Mouse (Mus musculus) ES-Bruce4 (cell line): ENCODE data around the gene Rasd1. TPM values are rescaled to one million over a fixed set of nuclear protein-coding genes. Genes with fewer than 3 reads are reported as not detected.

ENCODE experiments used
- H3K27ac ChIP-seq: 2 replicates; pipeline ENCODE4 v1.5.1; 2012; ENCODE audit warnings: low read length, inconsistent platforms; ENCODE audit not compliant: insufficient read depth
- H3K27me3 ChIP-seq: 2 replicates; pipeline ENCODE4 v1.6.1; 2012; ENCODE audit warnings: mild to moderate bottlenecking, low read length, inconsistent platforms; ENCODE audit not compliant: control insufficient read depth, poor library complexity, insufficient read depth, severe bottlenecking
- H3K36me3 ChIP-seq: 2 replicates; pipeline ENCODE4 v1.6.1; 2012; ENCODE audit warnings: inconsistent platforms, mild to moderate bottlenecking, low read length, moderate library complexity; ENCODE audit not compliant: control insufficient read depth, poor library complexity, insufficient read depth, severe bottlenecking
- H3K4me1 ChIP-seq: one replicate; pipeline ENCODE4 v1.8.1; 2011; ENCODE audit warnings: low read length; ENCODE audit not compliant: control insufficient read depth, insufficient read depth
- H3K4me3 ChIP-seq: 2 replicates; pipeline ENCODE4 v1.5.1; 2011; ENCODE audit warnings: low read depth, mild to moderate bottlenecking, low read length
- H3K9ac ChIP-seq: 2 replicates; pipeline ENCODE4 v1.6.1; 2012; ENCODE audit warnings: low read depth, mild to moderate bottlenecking, inconsistent platforms; ENCODE audit not compliant: poor library complexity, severe bottlenecking
- H3K9me3 ChIP-seq: replicated peaks from 2 replicates; pipeline ENCODE4 v1.6.1; 2012; ENCODE audit warnings: mild to moderate bottlenecking, low read length, inconsistent platforms; ENCODE audit not compliant: control insufficient read depth, poor library complexity, insufficient read depth, severe bottlenecking
- CTCF ChIP-seq: IDR thresholded peaks from one replicate; pipeline ENCODE4 v1.8.1; 2011; ENCODE audit warnings: low read depth, low read length
- EP300 ChIP-seq: IDR thresholded peaks from 2 replicates; pipeline ENCODE4 v1.6.1; 2011; ENCODE audit warnings: low read depth, low read length; ENCODE audit not compliant: insufficient read depth
- POLR2A ChIP-seq: IDR thresholded peaks from one replicate; pipeline ENCODE4 v1.8.1; 2011; ENCODE audit warnings: low read length; ENCODE audit not compliant: insufficient read depth
- polyA plus RNA-seq: library from polyadenylated mRNA; stranded (reverse); fragments of >200 nt; gene quantifications from 2 replicates; pipeline ENCODE4 v1.2.4, GENCODE M21; 2011; ENCODE audit warnings: low read depth; ENCODE audit not compliant: missing spikeins, insufficient read depth, insufficient read length

Gene Rasd1
- polyA plus RNA-seq, 1 experiment: 0.63 TPM

DNA sequence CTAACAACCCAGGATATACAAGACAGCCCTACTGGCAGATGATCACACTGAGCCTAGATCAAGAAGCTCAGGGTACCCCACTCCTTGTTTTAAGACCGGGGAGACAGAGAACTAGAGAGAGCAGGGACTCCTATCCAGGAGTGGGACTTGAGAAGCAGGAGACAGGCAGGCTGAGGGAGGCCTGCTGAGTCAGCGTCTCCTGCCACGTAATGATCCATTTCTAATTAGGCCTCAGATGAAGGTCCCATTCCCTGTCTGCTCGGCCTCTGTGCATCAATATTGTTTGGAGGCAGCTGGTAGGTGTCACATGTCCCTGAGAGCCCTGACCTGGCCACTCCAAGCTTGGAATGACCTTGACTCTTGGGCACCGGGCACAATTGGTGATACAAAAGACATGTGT lies 8.6 kb upstream of the Rasd1 start:
- Histone ChIP-seq H3K27me3 (no peaks in the 10 kb centered on the region), H3K9ac (no peak overlapping the region), H3K4me3 (no peak overlapping the region), H3K27ac (no peak overlapping the region), H3K4me1 (peaks cover 2% of the 10 kb centered on the region), H3K9me3 (no peaks in the 10 kb centered on the region), H3K36me3 (no peaks in the 10 kb centered on the region)
- no peak for TF ChIP-seq POLR2A
- TF ChIP-seq EP300: no peak
- no peak for TF ChIP-seq CTCF

DNA sequence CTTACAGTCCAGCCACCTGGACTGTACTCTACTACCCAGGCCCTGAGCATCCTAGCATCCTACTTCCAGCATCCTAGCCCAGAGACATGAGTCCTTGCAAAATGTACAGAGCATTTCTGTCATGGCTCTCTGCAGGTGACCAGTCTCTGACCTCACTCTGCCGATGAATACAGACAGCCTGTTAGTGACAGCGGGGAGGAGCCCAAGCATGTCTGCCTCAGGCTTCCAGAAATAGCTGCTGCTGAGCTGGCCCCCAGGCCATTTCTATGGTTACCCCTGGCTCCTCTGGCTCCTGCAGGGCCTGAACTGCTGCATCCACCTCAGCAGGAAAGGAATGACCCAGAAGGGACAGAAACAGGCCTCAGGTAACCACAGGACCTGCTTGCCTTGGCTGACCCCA lies 6.9 kb upstream of the Rasd1 start:
- Histone ChIP-seq H3K4me3 (no peak overlapping the region), H3K27ac (no peak overlapping the region), H3K4me1 (peaks cover 2% of the 10 kb centered on the region), H3K27me3 (no peaks in the 10 kb centered on the region), H3K36me3 (no peaks in the 10 kb centered on the region), H3K9ac (no peak overlapping the region), H3K9me3 (no peaks in the 10 kb centered on the region)
- TF ChIP-seq POLR2A (no peak), CTCF (no peak), EP300 (no peak)

DNA sequence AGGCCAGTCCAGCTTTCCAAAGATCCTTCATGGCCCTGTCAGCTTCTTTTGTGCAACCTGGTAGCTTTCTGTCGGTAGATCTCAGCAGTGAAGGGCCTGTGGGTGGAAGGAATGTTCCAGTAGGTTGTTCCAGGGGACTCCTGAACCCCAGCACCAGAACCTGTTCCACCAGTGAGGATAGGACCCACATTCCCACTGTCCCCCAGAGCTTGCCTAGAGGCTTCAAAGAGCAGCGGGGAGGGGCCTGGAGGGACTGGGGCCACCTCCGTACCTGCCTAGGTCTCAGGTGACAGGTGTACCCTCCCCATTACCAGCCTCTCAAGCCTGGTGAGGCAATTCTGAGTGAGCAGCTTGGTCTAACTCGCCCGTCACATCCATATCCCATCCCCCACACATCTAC lies 6.0 kb upstream of the Rasd1 start:
- Histone ChIP-seq H3K36me3 (no peaks in the 10 kb centered on the region), H3K4me1 (peaks cover 2% of the 10 kb centered on the region), H3K9me3 (no peaks in the 10 kb centered on the region), H3K27me3 (no peaks in the 10 kb centered on the region), H3K27ac (no peak overlapping the region), H3K4me3 (no peak overlapping the region), H3K9ac (no peak overlapping the region)
- TF ChIP-seq CTCF (no peak), POLR2A (no peak), EP300 (no peak)

DNA sequence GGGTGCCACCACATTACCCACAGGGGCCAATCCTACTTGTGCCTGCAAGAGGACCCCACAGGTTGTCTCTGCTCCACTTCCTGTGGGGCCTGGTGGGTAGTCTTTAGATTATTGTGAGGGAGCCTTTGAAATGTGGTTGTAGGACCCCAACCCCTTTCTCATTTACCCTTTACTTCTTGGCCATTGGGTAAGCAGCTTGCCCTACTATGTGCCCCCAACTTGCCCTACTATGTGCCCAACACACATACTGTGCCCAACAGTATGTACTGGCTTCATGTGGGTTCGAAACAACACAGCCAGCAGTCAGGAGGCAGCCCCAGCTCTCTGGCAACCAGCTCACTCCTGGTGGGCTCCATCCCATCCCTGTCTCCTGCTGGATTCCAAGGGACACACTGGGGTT lies 3.0 kb upstream of the Rasd1 start:
- no peak overlapping the region for H3K27ac ChIP-seq
- no peak overlapping the region for H3K4me3 ChIP-seq
- no peaks in the 10 kb centered on the region for H3K36me3 ChIP-seq
- H3K9ac ChIP-seq: no peak overlapping the region
- no peaks in the 10 kb centered on the region for H3K9me3 ChIP-seq
- no peaks in the 10 kb centered on the region for H3K27me3 ChIP-seq
- peaks cover 2% of the 10 kb centered on the region for H3K4me1 ChIP-seq
- no peak for TF ChIP-seq POLR2A
- TF ChIP-seq CTCF: no peak
- TF ChIP-seq EP300: no peak

DNA sequence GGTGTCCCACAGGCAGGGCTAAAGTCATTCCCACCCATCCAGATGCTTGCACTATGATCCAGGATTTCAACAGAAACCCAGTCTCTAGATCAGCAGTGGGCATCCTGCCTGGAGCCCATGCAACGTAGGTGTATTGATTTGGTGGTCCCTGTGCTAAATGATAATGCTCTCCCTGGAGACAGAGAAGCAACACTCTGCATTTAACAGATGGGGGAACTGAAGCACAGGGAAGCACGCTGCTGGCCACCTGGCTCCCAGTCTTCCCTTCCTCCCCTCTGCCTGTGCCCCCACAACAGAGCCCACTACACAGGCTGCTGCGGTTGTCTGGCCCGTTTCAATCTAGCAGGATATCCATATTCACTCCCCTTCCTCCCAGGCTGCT lies 1.3 kb upstream of the Rasd1 start:
- Histone ChIP-seq H3K36me3 (no peaks in the 10 kb centered on the region), H3K4me3 (no peak overlapping the region), H3K27ac (no peak overlapping the region), H3K9ac (no peak overlapping the region), H3K4me1 (no peaks in the 10 kb centered on the region), H3K27me3 (no peaks in the 10 kb centered on the region), H3K9me3 (no peaks in the 10 kb centered on the region)
- TF ChIP-seq POLR2A: no peak
- TF ChIP-seq EP300: no peak
- TF ChIP-seq CTCF: no peak

DNA sequence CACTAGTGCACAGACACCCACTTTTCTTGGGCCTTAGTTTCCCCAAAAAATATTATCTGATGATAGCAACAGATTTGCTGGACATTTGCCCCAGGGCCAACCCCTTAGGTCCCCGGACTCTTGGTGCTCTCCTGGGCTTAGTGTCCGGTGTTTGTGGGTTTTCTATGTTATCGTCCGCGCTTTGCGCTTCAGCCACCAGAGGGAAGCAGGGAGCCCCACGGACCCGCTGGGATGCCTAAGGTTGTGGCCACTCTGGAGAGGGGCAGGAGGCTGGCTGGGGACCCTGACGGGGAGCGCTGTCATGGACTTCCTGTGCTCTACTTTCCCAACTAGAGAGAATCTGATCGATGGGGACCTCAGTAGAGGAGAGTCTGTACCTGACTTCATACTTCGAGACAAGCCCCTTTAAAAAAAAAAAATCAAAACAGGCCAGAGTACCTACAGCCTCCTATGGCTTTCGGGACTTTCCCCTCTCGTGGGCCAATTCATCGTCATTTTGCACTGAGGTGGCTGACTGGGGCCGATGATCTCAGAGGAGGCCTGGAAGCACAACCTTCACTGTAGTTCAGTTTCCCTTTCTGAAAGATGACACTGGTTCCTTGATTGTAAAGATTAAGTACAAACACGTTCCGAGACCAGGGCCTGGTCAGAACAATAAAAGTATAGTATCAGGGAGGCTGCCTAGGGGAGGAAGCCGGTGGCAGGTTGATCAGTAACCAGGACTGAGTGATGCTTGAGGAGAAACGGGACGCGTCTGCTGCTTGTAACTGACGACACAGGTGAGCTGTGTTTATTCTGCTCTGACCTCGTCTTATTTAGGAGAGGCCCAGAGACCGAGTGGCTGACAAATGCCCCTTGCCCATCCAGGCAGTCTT lies 720 bp upstream of the Rasd1 start:
- peak overlapping the region; percentile 55 for H3K27ac ChIP-seq

More for the DNA sequence above, 720 bp upstream of the Rasd1 start:
- Histone ChIP-seq H3K4me1 (no peaks in the 10 kb centered on the region), H3K4me3 (peak overlapping the region; percentile 76), H3K36me3 (peaks cover 3% of the 10 kb centered on the region; the same call in 1 of the 2 replicates), H3K27me3 (no peaks in the 10 kb centered on the region), H3K9me3 (no peaks in the 10 kb centered on the region), H3K9ac (peak overlapping the region; percentile 77)
- TF ChIP-seq EP300 (no peak), POLR2A (no peak), CTCF (peak; percentile 72)
